Mouse (Mus musculus) embryonic facial prominence, embryonic 14.5 days (tissue): ENCODE results near the gene Mmp19. TPM values are rescaled to one million over a fixed set of nuclear protein-coding genes. Genes with fewer than 3 reads are reported as not detected.

Experiments
- ATAC-seq: fragments of 200-750 bp; cut with Nextera tagmentation; 2 replicates; pipeline ENCODE4 v1.8.0; 2017; ENCODE audit warnings: low read depth, moderate number of reproducible peaks, moderate TSS enrichment
- DNase-seq: peaks from one replicate; pipeline ENCODE4 v3.0.0-alpha.2; 2015; ENCODE audit warnings: low spot score
- H3K27ac ChIP-seq: fragments of 300-500 bp; sonication (generic); replicated peaks from 2 replicates; pipeline ENCODE4 v1.5.1; 2014; ENCODE audit warnings: low read depth, mild to moderate bottlenecking, low read length, moderate library complexity
- H3K27me3 ChIP-seq: fragments of 300-500 bp; sonication (generic); replicated peaks from 2 replicates; pipeline ENCODE4 v1.6.1; 2014; ENCODE audit warnings: low read length; ENCODE audit not compliant: control insufficient read depth, insufficient read depth
- H3K36me3 ChIP-seq: fragments of 300-500 bp; sonication (generic); 2 replicates; pipeline ENCODE4 v1.6.1; 2014; ENCODE audit warnings: low read length, mixed read lengths; ENCODE audit not compliant: control insufficient read depth, insufficient read depth
- H3K4me1 ChIP-seq: fragments of 300-500 bp; sonication (generic); 2 replicates; pipeline ENCODE4 v1.6.1; 2014; ENCODE audit warnings: antibody characterized with exemption, low read length; ENCODE audit not compliant: control insufficient read depth, insufficient read depth
- H3K4me2 ChIP-seq: fragments of 300-500 bp; sonication (generic); 2 replicates; pipeline ENCODE4 v1.6.1; 2014; ENCODE audit warnings: low read depth, mild to moderate bottlenecking, low read length, moderate library complexity, mixed read lengths
- H3K4me3 ChIP-seq: fragments of 300-500 bp; sonication (generic); 2 replicates; pipeline ENCODE4 v1.5.1; 2014; ENCODE audit warnings: low read depth, mild to moderate bottlenecking, low read length
- H3K9ac ChIP-seq: fragments of 300-500 bp; sonication (generic); 2 replicates; pipeline ENCODE4 v1.6.1; 2014; ENCODE audit warnings: low read depth, mild to moderate bottlenecking, low read length, moderate library complexity, mixed read lengths
- H3K9me3 ChIP-seq: fragments of 300-500 bp; sonication (generic); 2 replicates; pipeline ENCODE4 v1.6.1; 2016; ENCODE audit warnings: low read length; ENCODE audit not compliant: control insufficient read depth
- WGBS: fragments of 180-500 bp; shearing (Covaris S2); extraction: QIAGEN DNeasy Blood & Tissue Kit; methylation state at CpG from one replicate; pipeline ENCODE4 v1.1.7; 2014; 5-methylcytosine and 5-hydroxymethylcytosine counted together
- polyA plus RNA-seq: library from polyadenylated mRNA; unstranded; fragments of >200 nt; fragmentation: Nextera tagmentation; extraction: Ambion mirVana; gene quantifications from 2 replicates; pipeline ENCODE4 v1.2.1, GENCODE M21; 2014

The Mmp19 gene
- polyA plus RNA-seq, 1 experiment from 2014 or later, result 1.8 TPM

DNA sequence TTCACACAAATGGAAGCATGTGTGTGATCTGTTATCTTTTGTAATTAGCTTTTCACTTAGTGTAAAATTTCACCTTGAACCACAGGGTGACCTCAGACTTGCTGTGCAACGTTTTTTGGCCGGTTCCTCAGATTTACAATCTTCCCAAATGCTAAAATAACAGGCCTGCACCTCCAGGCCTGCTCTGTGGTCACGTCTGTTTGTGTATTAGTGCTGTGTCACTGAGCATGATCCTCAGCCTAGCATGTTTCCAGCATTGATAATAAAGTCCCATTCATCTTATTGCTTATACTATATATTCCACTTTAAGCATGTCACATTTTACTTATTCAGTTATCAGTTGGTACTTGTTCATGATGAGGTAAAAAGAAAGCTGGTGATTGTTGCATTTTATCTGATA, 59.6 kb downstream of the Mmp19 start:
- H3K4me3 ChIP-seq, result no peak overlapping the region
- ATAC-seq, result no peak
- peaks cover 66% of the 10 kb centered on the region for H3K36me3 ChIP-seq
- no peak overlapping the region for H3K9ac ChIP-seq
- WGBS, result 70% methylated on average over 3 of the region's 3 CpGs
- H3K27ac ChIP-seq, result no peak overlapping the region
- no peaks in the 10 kb centered on the region for H3K9me3 ChIP-seq
- no peaks in the 10 kb centered on the region for H3K27me3 ChIP-seq
- H3K4me1 ChIP-seq, result no peaks in the 10 kb centered on the region
- H3K4me2 ChIP-seq, result no peak overlapping the region
- DNase-seq, result no peak

Other genes starting within 250 kb of the Mmp19 start
- gene Zc3h10, start 243.1 kb upstream of the Mmp19 start, polyA plus RNA-seq, result 11.4 and 12.5 TPM in 2 replicates
- gene Rpl41, start 241.6 kb upstream of the Mmp19 start, polyA plus RNA-seq, result 4,564 and 5,119 TPM in 2 replicates
- 187 and 202 TPM in 2 replicates for gene Pa2g4, start 224.9 kb upstream of the Mmp19 start, polyA plus RNA-seq
- gene Erbb3, start 201.3 kb upstream of the Mmp19 start, polyA plus RNA-seq, result 22.5 and 22.7 TPM in 2 replicates
- 1,114 and 1,162 TPM in 2 replicates for gene Rps26, start 164.2 kb upstream of the Mmp19 start, polyA plus RNA-seq
- gene Ikzf4, start 144.9 kb upstream of the Mmp19 start, polyA plus RNA-seq, result 2.2 and 4.0 TPM in 2 replicates
- gene Suox, start 116.8 kb upstream of the Mmp19 start, polyA plus RNA-seq, result 11.1 and 14.4 TPM in 2 replicates
- gene Rab5b, start 94.6 kb upstream of the Mmp19 start, polyA plus RNA-seq, result 74.7 and 75.4 TPM in 2 replicates
- 14.0 and 14.6 TPM in 2 replicates for gene Pmel, start 86.7 kb upstream of the Mmp19 start, polyA plus RNA-seq
- 99.2 and 105 TPM in 2 replicates for gene Cdk2, start 85.9 kb upstream of the Mmp19 start, polyA plus RNA-seq
- gene Dgka, start 46.1 kb upstream of the Mmp19 start, polyA plus RNA-seq, result 16.7 and 17.0 TPM in 2 replicates
- 27.1 and 34.7 TPM in 2 replicates for gene Pym1, start 43.0 kb upstream of the Mmp19 start, polyA plus RNA-seq
- gene Dnajc14, start 13.2 kb downstream of the Mmp19 start, polyA plus RNA-seq, result 42.7 and 47.9 TPM in 2 replicates
- 13.7 and 14.9 TPM in 2 replicates for gene Tmem198b, start 13.5 kb downstream of the Mmp19 start, polyA plus RNA-seq
- 185 and 194 TPM in 2 replicates for gene Sarnp, start 26.4 kb downstream of the Mmp19 start, polyA plus RNA-seq
- 49.0 and 49.5 TPM in 2 replicates for gene Ormdl2, start 30.7 kb downstream of the Mmp19 start, polyA plus RNA-seq
- gene Gdf11, start 100.8 kb downstream of the Mmp19 start, polyA plus RNA-seq, result 4.7 and 5.0 TPM in 2 replicates
- 916 and 959 TPM in 2 replicates for gene Cd63, start 110.1 kb downstream of the Mmp19 start, polyA plus RNA-seq
- gene Rdh5, start 132.0 kb downstream of the Mmp19 start, polyA plus RNA-seq, result 15.5 and 16.0 TPM in 2 replicates
- 242 and 248 TPM in 2 replicates for gene Bloc1s1, start 133.1 kb downstream of the Mmp19 start, polyA plus RNA-seq
- 23.5 and 30.2 TPM in 2 replicates for gene Itga7, start 142.9 kb downstream of the Mmp19 start, polyA plus RNA-seq
- gene Mettl7b, start 170.1 kb downstream of the Mmp19 start, polyA plus RNA-seq, result not detected in 2 replicates
- gene Olfr9, start 198.5 kb downstream of the Mmp19 start, polyA plus RNA-seq, result not detected in 2 replicates
- not detected in 2 replicates for gene Olfr763, start 219.9 kb downstream of the Mmp19 start, polyA plus RNA-seq
- not detected in 2 replicates for gene Olfr764-ps1, start 249.0 kb downstream of the Mmp19 start, polyA plus RNA-seq